Mouse (Mus musculus) embryonic facial prominence, embryonic 11.5 days (tissue): ENCODE data around the gene Ablim2. TPM values are rescaled to one million over a fixed set of nuclear protein-coding genes. Genes with fewer than 3 reads are reported as not detected.

Experiments used
- ATAC-seq: fragments of 200-750 bp; cut with Nextera tagmentation; replicated peaks from 2 replicates; pipeline ENCODE4 v1.8.0; 2017; ENCODE audit warnings: low read depth; ENCODE audit not compliant: insufficient number of reproducible peaks, low FRiP score, low TSS enrichment
- DNase-seq: peaks from one replicate; pipeline ENCODE4 v3.0.0-alpha.2; 2015; ENCODE audit warnings: low spot score
- H3K27ac ChIP-seq: fragments of 300-500 bp; sonication (generic); replicated peaks from 2 replicates; pipeline ENCODE4 v1.5.1; 2014; ENCODE audit warnings: mild to moderate bottlenecking, low read depth, low read length, control low read depth
- H3K27me3 ChIP-seq: fragments of 300-500 bp; sonication (generic); 2 replicates; pipeline ENCODE4 v1.6.1; 2014; ENCODE audit warnings: mild to moderate bottlenecking, low read length, moderate library complexity, mixed read lengths; ENCODE audit not compliant: control insufficient read depth, insufficient read depth
- H3K36me3 ChIP-seq: fragments of 300-500 bp; sonication (generic); replicated peaks from 2 replicates; pipeline ENCODE4 v1.6.1; 2014; ENCODE audit warnings: low read depth, mild to moderate bottlenecking, low read length, moderate library complexity, mixed read lengths; ENCODE audit not compliant: control insufficient read depth, insufficient read depth
- H3K4me1 ChIP-seq: fragments of 300-500 bp; sonication (generic); 2 replicates; pipeline ENCODE4 v1.6.1; 2014; ENCODE audit warnings: low read length, mixed read lengths; ENCODE audit not compliant: control insufficient read depth, insufficient read depth
- H3K4me2 ChIP-seq: fragments of 300-500 bp; sonication (generic); 2 replicates; pipeline ENCODE4 v1.6.1; 2014; ENCODE audit warnings: low read depth, mild to moderate bottlenecking, control low read depth, low read length, moderate library complexity
- H3K4me3 ChIP-seq: fragments of 300-500 bp; sonication (generic); 2 replicates; pipeline ENCODE4 v1.5.1; 2014; ENCODE audit warnings: low read depth, low read length, control low read depth
- H3K9ac ChIP-seq: fragments of 300-500 bp; sonication (generic); replicated peaks from 2 replicates; pipeline ENCODE4 v1.6.1; 2014; ENCODE audit warnings: mild to moderate bottlenecking, control low read depth, low read length
- H3K9me3 ChIP-seq: fragments of 300-500 bp; sonication (generic); replicated peaks from 2 replicates; pipeline ENCODE4 v1.6.1; 2016; ENCODE audit warnings: mild to moderate bottlenecking, low read length, inconsistent platforms, mixed read lengths; ENCODE audit not compliant: control insufficient read depth
- WGBS: fragments of 180-500 bp; shearing (Covaris S2); extraction: QIAGEN DNeasy Blood & Tissue Kit; methylation state at CpG from one replicate; pipeline ENCODE4 v1.1.7; 2014; 5-methylcytosine and 5-hydroxymethylcytosine counted together
- polyA plus RNA-seq: library from polyadenylated mRNA; unstranded; fragments of >200 nt; fragmentation: Nextera tagmentation; extraction: Ambion mirVana; gene quantifications from 2 replicates; pipeline ENCODE4 v1.2.1, GENCODE M21; 2014

Gene Ablim2
- polyA plus RNA-seq, 1 experiment from 2014 or later = 0.55 TPM

- no peak overlapping the region for H3K27ac ChIP-seq
- H3K4me1 ChIP-seq = no peaks in the 10 kb centered on the region
- H3K9ac ChIP-seq = no peak overlapping the region
- no peaks in the 10 kb centered on the region for H3K36me3 ChIP-seq
- no peak overlapping the region for H3K4me3 ChIP-seq
- 62% methylated on average over 3 of the region's 3 CpGs for WGBS
- no peak overlapping the region for H3K4me2 ChIP-seq
- H3K9me3 ChIP-seq = no peaks in the 10 kb centered on the region
- H3K27me3 ChIP-seq = no peaks in the 10 kb centered on the region
- ATAC-seq (no peak), DNase-seq (no peak)
Observed at GRCm38 (mm10) chr5:35856245-35856644, 98.6 kb downstream of the Ablim2 start.

GRCm38 (mm10) chr5:35858069-35858468, 100.4 kb downstream of the Ablim2 start:
- Histone ChIP-seq H3K27ac (no peak overlapping the region), H3K4me2 (no peak overlapping the region), H3K36me3 (no peaks in the 10 kb centered on the region), H3K4me1 (no peaks in the 10 kb centered on the region), H3K9ac (no peak overlapping the region), H3K4me3 (no peak overlapping the region), H3K27me3 (no peaks in the 10 kb centered on the region), H3K9me3 (no peaks in the 10 kb centered on the region)
- WGBS = 19% methylated on average over 6 of the region's 6 CpGs
- ATAC-seq (no peak), DNase-seq (peak; percentile 86)

GRCm38 (mm10) chr5:35861456-35861855, 103.8 kb downstream of the Ablim2 start:
- no peaks in the 10 kb centered on the region for H3K4me1 ChIP-seq
- ATAC-seq (no peak), DNase-seq (no peak)
- no peaks in the 10 kb centered on the region for H3K9me3 ChIP-seq
- no peak overlapping the region for H3K4me3 ChIP-seq
- WGBS = 89% methylated on average over 2 of the region's 2 CpGs
- H3K36me3 ChIP-seq = no peaks in the 10 kb centered on the region
- no peak overlapping the region for H3K4me2 ChIP-seq
- no peak overlapping the region for H3K27ac ChIP-seq
- H3K27me3 ChIP-seq = no peaks in the 10 kb centered on the region
- no peak overlapping the region for H3K9ac ChIP-seq

GRCm38 (mm10) chr5:35869973-35870372, 112.3 kb downstream of the Ablim2 start:
- ATAC-seq (no peak), DNase-seq (no peak)
- Histone ChIP-seq H3K4me3 (no peak overlapping the region), H3K27ac (no peak overlapping the region), H3K9ac (no peak overlapping the region), H3K27me3 (no peaks in the 10 kb centered on the region), H3K4me1 (no peaks in the 10 kb centered on the region; the same call in 1 of the 2 replicates), H3K9me3 (no peaks in the 10 kb centered on the region), H3K4me2 (no peak overlapping the region), H3K36me3 (no peaks in the 10 kb centered on the region)
- WGBS = 70% methylated on average over 4 of the region's 4 CpGs

GRCm38 (mm10) chr5:35870408-35871012, 112.8 kb downstream of the Ablim2 start:
- H3K4me1 ChIP-seq = no peaks in the 10 kb centered on the region; the same call in 1 of the 2 replicates
- WGBS = 55% methylated on average over 8 of the region's 8 CpGs
- H3K36me3 ChIP-seq = no peaks in the 10 kb centered on the region
- 0 out of 2 replicates have a peak, but pooled peaks have one; percentile 50 for ATAC-seq
- H3K9me3 ChIP-seq = no peaks in the 10 kb centered on the region
- H3K4me2 ChIP-seq = no peak overlapping the region
- peak; percentile 88 for DNase-seq
- H3K9ac ChIP-seq = no peak overlapping the region
- H3K27me3 ChIP-seq = no peaks in the 10 kb centered on the region
- H3K27ac ChIP-seq = no peak overlapping the region
- no peak overlapping the region for H3K4me3 ChIP-seq

GRCm38 (mm10) chr5:35873382-35873781, 115.7 kb downstream of the Ablim2 start:
- H3K36me3 ChIP-seq = no peaks in the 10 kb centered on the region
- DNase-seq = no peak
- no peaks in the 10 kb centered on the region for H3K9me3 ChIP-seq
- no peak overlapping the region for H3K9ac ChIP-seq
- H3K27ac ChIP-seq = no peak overlapping the region
- no peak overlapping the region for H3K4me2 ChIP-seq
- no peaks in the 10 kb centered on the region; the same call in 1 of the 2 replicates for H3K4me1 ChIP-seq
- WGBS = 39% methylated on average over 4 of the region's 4 CpGs
- ATAC-seq = 0 out of 2 replicates have a peak, but pooled peaks have one; percentile 29
- no peak overlapping the region for H3K4me3 ChIP-seq
- no peaks in the 10 kb centered on the region for H3K27me3 ChIP-seq

GRCm38 (mm10) chr5:35876236-35876635, 118.6 kb downstream of the Ablim2 start:
- no peaks in the 10 kb centered on the region for H3K9me3 ChIP-seq
- H3K27me3 ChIP-seq = no peaks in the 10 kb centered on the region
- no peaks in the 10 kb centered on the region for H3K4me1 ChIP-seq
- H3K36me3 ChIP-seq = no peaks in the 10 kb centered on the region
- H3K9ac ChIP-seq = no peak overlapping the region
- DNase-seq = no peak
- WGBS = 89% methylated on average over 5 of the region's 5 CpGs
- H3K27ac ChIP-seq = no peak overlapping the region
- no peak overlapping the region for H3K4me3 ChIP-seq
- no peak for ATAC-seq
- no peak overlapping the region for H3K4me2 ChIP-seq

GRCm38 (mm10) chr5:35879199-35879598, 121.5 kb downstream of the Ablim2 start:
- WGBS = 87% methylated on average over 8 of the region's 8 CpGs

More at GRCm38 (mm10) chr5:35879199-35879598, 121.5 kb downstream of the Ablim2 start:
- Histone ChIP-seq H3K9me3 (no peaks in the 10 kb centered on the region), H3K9ac (no peak overlapping the region), H3K36me3 (no peaks in the 10 kb centered on the region), H3K27ac (no peak overlapping the region), H3K27me3 (no peaks in the 10 kb centered on the region), H3K4me3 (no peak overlapping the region), H3K4me1 (no peaks in the 10 kb centered on the region), H3K4me2 (no peak overlapping the region)
- ATAC-seq (no peak), DNase-seq (no peak)
